Mouse (Mus musculus) ovary, postnatal 10 days (tissue): ENCODE data around the gene Cwc27.

ENCODE experiments used
- DNase-seq: peaks from one replicate; pipeline ENCODE4 v3.0.0; 2022; ENCODE audit warnings: low spot score

Gene Cwc27

DNA sequence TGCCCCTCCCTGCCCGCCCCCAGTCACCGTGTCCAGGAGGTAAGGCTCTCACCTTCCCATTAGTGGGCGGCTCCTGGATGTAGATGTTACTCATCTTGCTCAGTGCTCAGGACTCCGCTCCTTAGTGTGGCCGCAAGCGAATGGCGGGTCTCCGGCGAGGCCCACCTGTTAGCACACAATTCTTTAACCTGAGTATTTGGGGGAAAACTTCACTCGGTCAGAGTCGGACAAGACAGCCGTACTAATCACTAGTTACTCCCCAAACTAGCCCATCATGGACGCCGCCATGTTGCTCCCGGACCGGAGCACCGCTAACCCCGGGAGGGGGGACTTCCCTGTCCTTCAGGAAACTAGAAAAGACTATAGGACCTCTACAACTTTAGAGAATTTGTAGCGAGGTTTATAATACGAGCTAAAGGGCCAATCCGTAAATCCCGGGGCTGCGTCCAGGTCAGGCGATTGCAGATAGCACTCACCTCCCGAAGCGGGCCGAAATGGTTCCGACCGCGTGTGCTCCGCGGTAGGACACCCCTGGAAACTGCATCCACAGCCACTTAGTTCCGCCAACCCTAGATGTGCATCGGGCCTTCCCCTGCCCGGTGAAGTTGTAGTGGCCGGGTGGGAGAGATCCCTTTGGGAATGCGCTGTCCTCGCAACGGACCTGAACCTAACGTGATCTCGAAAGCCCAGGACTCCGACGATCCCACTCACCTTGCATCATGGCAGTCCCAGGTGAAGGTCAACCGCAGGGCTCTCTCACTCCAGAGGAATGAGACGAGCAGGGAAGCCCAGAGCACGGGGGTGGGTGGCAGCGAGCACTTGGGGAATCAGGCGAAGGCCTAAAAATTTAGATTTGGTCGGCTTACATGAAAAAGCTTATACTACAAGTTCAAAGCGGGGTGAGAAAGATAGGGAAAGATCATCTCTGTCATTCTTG lies at the start of gene Cwc27:
Cwc27 (minus strand) TSS at position 508 of the 937 bp plus-strand sequence.
- peak; percentile 81 for DNase-seq

DNA sequence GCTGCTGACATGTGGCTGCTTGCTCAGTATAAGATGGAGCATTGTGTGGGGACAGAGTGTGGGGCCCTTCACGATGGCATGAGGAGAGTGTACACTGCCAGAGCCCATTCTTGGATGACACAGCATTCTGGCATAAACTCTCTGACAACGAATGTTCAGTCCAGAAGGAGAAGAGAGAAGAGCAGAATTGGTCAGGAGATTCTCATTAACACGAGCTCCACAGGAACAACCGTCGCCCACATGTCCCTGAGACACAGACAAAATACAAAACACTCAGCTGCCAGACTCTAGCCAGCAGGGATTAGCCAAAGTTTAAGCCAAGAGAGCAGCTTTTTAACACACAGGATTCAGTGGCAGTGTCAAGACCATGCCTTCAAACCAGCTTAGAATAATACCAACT lies 49.8 kb upstream of the Cwc27 start:
- DNase-seq = no peak

DNA sequence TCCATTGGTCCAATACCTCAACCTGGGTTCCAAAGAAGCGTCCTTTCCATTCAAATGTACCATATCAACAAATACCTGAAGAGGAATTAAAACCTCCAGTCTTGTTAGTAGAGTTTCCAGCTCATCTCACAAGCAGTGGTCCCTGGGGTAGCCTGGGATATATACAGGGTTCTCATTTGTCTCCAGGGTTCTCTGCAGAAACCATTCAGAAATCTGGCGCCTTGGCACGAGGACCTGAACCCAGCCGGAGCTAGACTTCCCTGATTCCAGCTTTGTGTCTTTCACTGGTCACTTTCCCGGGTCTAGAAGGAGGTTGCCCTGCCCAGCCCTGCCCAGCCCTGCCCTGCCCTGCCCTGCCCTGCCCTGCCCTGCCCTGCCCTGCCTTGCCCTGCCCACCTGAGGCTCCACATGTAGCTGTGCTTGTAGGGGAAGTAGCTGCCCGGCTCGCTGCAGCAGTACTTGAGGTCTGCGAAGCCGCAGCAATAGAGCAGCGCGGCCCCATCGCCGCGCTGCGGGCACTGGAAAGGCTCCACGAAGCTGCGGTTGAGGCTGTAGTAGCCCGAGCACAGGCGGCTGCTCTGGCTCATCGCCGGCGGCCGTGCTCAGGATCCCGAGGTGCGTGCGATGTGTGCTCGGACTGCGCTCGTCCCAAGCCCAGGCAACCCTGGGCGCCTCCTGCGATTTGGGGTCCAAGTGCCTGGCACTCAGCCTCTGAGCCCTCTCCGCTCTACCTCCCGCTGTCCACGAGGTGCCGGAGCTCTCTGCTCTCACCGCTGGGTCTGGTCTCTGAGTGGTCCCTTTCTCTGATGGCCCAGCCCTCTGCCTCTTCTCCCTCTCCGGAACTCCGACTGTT lies 46.4 kb upstream of the Cwc27 start, which contains the start of gene Shisal2b:
Shisal2b (minus strand) TSS at position 767 of the 853 bp plus-strand sequence.
- peak; percentile 2 for DNase-seq

DNA sequence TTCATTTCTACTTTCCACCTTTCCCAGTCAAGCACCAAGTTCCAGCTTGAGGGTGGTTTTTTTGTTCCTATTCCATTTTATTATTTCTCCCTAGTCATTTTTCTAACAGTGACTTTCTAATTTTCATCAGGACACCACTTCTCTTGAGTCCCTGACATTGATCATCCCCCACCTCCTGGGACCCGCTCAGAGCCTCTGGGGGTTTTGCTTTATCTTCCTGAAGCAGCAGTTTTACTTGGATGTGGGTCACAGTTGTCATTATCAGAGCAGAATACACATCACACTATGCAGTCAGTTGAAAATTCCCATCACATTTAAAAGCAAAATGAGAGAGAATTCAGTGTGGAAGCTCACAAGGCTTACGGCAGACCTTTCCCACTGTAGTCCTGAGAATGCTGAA lies 36.7 kb upstream of the Cwc27 start:
- no peak for DNase-seq

DNA sequence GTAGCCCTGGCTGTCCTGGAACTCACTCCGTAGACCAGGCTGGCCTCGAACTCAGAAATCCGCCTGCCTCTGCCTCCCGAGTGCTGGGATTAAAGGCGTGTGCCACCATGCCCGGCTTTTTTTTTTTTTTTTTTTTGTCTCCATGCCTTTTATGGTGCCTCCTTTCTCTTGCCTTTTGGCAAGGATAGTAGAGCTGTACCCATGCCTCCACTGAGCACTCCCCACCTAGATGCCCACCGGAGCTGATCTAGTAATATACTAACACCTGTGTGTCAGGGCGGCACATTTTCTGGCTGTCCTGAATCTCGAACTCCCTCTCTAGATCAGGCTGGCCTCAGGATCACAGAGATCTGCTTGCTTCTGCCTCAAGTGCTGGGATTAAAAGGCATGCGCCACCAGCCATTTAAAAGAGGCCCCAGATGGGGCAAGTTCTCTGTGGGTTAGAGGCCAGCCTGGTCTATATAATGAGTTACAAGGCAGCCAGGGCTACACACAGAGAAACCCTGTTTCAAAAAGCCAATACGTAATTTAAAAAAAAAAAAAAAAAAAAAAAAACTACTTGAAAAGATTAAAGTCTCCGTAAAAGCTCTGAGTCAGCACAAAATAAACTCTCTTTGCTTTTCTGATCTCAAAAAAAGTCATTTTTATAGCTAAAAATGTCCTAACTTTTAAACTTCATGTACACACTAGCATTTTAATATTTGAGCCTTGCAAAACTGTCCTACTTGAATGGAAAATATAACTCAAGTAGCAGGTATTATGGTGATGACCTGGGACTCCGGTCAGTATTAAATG lies 26.6 kb upstream of the Cwc27 start:
- DNase-seq = no peak

DNA sequence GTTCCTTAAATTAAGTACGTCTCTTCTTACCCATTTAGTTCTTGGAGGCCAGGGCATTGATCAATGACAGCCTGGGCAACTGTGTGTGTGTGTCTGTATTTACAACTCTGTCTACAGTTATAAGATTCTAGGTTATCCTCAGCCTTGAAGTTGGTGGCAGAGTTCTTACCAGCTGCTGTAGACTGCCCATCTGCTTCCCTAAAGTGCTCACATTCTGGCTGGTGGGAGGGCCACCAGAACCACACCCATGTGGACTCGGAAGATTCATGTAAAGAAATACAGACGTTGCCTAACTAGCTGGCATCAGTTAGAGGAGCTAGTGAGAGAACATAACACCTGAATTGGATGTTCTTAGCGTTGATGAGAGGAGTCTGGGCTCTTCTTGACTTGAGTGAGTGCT lies 25.0 kb upstream of the Cwc27 start:
- DNase-seq = no peak

DNA sequence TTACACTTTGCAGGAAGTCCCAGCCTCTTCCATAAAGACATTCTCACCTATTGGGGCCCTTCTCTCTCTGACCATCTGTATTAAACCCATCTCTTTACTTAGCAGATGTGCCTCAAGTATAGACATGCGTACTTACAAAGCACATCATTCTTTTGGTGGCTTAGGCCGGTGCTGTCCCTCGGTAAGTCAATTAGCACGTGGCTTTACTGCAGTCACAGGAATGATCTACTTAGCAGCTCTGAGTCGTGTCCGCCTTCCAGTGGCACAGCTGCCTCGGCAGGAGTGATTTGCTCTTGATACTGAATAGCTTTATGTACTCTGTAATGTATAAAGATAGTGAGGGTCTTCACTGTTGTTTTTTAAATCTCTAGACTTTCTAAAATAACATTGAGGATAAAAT lies 20.7 kb upstream of the Cwc27 start:
- DNase-seq = no peak

DNA sequence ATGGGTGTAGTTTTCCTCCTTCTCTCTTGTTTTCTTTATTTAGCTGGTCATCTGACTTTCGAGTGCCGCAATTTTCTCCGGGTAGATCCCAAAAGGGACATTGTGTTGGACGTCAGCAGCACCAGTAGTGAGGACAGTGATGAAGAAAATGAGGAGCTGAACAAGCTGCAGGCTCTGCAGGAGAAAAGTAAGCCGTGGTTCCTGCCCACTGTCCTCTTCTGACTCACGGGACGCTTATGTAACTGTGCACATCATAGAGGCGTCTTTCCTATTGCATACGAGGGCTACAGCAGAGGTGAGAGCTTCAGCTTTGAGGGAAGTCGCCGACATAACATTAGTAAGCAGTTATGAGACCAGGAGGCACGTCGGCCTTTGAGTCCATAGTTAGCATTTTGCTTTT lies 15.9 kb upstream of the Cwc27 start:
- DNase-seq = no peak

DNA sequence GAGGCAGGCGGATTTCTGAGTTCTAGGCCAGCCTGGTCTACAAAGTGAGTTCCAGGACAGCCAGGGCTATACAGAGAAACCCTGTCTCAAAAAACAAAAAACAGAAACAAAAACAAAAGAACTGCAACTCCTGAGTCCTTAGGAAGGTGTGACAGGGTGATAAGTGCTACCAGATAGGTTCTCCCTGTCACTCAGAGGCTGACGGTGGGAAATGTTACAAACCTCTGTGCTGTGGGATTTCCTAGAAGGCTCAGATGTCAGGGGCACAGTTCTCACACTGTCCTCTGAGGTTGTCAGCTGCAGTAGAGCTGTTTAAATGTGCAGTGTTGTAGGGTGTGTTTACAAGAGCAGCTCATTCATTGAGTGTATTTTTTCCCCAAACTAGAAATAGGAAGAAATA lies 8.5 kb upstream of the Cwc27 start:
- no peak for DNase-seq

DNA sequence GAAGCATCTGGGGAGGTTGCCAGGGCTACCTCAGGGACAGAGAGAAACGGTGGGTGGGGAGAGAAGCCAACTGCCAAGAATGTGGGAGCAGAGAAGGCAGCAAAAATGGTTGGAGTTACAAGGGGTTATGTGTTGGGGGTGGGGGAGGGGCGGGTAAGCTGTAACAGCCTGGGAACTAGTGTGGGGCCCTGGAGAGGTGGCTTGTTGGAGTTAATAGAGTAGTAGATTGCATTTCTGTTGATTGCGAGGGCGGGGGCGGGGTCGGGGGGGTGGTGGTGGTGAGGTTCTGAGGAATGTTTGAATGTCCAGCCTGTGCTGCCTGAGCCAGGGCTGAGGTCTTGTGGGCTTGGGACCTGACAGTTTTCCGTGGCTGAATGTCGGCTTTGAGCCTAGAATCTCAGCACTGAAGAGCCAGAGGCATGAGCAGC lies 5.5 kb upstream of the Cwc27 start:
- no peak for DNase-seq

DNA sequence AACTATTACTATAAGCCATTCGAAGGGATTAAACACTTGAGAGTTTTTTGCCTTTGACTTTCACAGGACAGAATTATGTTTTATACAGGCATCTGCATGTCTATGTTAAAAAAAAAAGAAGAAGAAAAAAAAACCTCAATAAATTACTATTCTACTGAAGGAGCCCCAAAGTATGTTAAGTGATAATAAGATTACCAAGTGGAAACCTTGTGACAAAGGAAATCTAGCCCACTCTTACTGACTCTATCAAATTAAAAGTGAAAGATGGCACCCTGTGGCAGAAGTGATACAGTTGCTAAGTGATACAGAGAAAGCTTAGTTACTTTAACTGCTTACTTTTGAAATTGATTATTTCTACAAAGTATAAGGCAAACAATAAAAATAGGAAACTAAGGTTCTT lies 5.0 kb upstream of the Cwc27 start:
- DNase-seq = no peak

DNA sequence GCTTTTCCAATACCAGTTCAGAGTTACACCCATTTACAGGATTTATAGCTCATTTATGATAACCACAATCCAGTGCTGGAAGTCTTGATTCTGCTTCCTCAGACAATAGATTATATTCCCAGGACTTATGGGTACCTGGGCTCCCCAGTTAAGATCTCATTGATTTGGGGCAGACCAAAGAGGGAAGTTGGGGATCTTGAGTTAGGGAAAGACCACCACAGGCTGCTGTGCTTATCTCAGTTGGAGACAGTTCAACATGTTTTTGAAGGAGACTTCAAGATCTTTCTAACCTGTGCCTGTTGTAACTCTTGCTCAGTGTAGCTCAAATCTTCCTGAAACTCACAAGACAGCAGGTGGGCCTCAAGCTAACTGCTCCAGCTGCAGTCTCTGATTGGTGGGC lies 4.2 kb upstream of the Cwc27 start:
- no peak for DNase-seq

DNA sequence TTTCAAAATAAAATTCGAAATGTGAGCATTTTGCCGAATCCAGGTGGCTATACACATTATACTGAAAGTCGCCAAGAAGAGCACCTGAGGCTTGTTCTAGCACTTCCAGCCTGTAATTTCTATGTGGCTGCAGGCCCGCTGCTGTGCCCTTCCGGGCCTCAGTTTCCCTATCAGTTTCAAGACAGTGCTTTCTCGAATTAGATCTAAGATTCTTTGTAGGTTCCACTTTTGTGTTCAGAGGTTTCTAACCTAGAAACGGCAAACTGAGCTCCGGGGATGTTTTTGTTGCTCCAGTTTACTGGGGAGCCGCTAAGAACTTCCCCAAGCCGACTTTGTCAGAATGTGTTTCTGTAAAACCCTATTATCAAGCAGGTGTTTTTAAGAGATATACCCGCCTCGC lies 754 bp upstream of the Cwc27 start:
- DNase-seq = no peak

DNA sequence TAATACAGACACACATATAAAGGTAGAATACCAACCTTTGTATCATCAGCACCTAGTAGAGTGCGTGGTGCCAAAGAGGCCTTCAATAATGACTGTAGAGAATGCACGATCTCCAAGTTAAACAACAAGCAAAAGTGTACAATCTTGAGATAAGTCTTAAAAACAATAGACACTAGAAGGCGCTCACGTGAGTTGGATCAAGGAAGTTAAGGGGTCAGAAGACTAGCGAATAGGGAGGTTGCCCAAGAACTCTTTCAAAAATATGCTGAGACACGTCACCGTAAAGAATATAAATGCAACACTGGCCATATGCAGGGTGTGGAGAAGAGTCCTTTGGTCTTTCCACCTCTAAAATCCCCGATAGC lies 690 bp downstream of the Cwc27 start:
- no peak for DNase-seq

DNA sequence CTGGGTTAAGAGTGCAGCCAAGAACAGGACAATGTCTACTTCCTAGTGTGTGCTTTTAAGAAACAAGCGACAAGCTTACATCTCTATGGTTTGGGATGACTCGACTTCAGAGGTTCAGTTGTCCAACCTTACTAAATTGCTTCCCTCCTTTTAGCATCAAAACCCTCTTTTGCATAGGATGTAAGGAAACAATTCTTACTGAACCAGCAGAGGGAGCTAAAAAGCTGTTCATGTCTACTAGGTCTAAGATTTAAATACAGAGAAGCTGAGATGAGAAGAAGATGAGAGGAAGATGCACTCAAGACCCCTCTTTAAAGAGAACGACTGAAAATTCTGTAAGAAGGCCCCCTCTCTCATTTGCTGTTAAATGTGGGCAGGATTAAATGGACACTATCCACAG lies 11.3 kb downstream of the Cwc27 start:
- no peak for DNase-seq

DNA sequence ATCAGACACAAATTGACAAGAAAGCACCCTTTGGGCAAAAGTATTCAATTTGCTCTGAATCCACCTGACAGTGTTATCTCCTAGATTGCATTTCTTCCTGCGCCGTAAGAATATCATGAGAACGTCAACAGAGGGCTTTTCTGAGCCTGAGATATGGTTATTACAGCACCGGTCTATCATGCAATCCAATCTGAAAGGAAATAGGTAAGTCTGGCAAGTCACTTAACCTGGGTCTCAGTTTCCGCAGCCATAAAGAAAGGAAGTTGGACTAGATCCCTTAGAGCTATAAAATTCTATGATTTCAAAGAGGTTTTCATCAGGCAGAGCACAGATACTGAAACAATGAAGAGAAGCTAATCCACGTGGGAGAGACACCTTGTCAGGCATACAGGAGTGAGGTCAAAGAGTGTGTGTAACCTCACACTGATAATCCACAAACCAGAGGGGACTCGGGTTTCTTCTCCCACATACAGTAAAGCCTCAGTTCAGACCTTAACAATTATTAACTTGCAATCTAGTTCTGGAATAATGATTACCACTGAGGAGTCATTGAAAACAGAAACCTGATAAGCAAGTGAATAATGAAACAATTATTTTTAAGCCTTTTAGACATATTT lies 17.3 kb downstream of the Cwc27 start:
- no peak for DNase-seq

DNA sequence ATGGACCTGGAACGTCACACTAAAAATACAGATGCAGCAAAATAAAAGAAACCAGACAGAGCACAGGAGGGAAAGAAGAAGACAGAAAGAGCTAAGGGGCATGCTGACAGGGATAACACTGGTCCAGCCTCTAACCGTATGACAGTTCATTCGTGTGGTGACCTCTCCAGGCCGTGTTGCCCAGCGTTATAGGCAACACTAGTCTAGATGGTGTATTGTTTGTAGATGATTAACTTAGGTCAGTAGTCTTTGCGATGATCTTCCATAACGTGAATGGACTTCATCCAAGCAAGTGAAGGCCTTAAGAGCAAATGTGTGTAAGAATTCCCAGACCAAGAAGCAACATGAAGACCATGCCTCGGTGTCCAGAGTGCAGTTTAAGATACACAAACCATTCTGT lies 17.9 kb downstream of the Cwc27 start:
- no peak for DNase-seq

DNA sequence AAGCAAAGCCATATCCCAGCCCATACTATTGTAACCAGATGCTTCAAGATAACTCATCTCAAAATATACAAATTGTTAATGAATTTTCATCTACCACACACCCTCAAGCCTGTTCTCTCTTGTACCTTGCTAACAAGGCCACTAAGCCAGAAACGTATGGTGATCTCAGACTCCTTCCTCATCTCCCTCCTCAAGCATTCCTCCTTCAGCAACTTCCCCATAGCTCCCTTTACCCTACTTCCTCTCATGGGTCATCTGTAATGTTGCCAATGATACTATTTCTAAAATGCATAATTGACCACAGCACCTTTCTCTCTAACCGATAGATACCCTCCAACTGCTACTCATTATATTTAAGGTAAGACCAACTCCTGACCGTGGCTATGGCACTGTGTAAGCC lies 22.5 kb downstream of the Cwc27 start:
- DNase-seq = no peak

DNA sequence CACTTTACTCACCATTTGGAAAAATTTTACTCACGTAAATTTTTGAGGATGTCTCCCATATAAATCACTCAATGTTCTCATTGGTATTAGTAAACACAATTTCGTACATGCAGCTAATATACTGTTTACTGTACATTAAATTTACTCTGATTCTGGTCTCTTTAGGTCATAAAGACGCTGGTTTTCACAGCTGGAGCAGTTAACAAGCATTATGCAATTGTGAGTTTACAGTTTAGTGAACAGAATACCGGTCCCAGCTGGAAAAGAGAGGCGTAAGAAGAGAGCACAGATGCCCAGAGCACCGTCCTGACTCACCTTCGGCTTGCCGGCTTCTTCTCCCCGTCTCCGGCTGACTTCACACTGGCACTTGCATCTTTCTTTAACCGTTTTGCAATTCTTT lies 24.8 kb downstream of the Cwc27 start, which contains the start of gene Srek1ip1:
Srek1ip1 (plus strand) TSS at position 301 of the 400 bp plus-strand sequence.
- DNase-seq = no peak

DNA sequence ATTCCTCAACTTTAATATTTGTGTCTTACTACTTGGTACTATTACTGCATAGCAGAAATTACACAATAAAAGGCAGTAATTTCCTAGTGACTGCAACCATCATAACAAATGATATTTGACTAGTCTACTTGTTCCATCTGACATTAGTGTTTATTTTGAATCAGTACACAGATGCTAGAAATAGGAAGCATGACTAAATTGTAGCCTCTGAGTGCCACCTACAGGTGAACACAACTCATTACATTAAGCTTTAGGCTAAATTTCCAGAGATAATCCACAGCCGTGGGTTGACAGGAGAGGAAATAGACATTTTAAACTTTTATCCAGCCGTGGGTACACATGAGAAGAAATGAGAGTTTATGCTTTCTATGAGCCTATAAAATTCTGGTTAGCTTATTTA lies 27.3 kb downstream of the Cwc27 start:
- DNase-seq = no peak

DNA sequence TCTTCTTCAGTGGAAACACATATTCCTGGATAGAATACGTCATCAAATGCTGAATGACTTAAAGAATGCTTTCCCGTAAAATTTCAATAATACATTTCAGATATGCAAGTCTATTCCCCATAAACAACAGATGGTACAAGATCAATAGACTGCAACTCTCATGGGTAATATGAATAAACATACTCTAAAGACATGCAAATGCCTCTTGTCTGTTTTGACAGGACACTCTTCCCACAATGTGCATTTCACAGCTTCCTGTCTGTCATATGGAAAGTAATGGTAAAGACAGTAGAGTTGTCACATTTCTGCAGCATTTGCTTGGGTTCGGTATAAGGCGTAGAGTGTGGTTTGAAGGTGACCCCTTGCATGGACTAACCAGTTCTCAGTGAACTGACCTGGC lies 29.7 kb downstream of the Cwc27 start:
- no peak for DNase-seq
